Mouse (Mus musculus) CH12.LX (cell line): Measurements from ENCODE around the gene Dgka.

Source experiments
- BHLHE40 ChIP-seq: IDR thresholded peaks from 2 replicates; pipeline ENCODE4 v1.6.1; 2011; ENCODE audit warnings: mild to moderate bottlenecking, low read depth, low read length, improper control_type of control experiment
- E2F4 ChIP-seq: IDR thresholded peaks from 2 replicates; pipeline ENCODE4 v1.6.1; 2011; ENCODE audit warnings: low read depth, low read length, improper control_type of control experiment; ENCODE audit not compliant: insufficient replicate concordance
- ETS1 ChIP-seq: conservative IDR thresholded peaks from 2 replicates; pipeline ENCODE4 v1.6.1; 2012; ENCODE audit warnings: low read depth, mild to moderate bottlenecking, inconsistent platforms, low read length, improper control_type of control experiment, moderate library complexity
- HCFC1 ChIP-seq: IDR thresholded peaks from 2 replicates; pipeline ENCODE4 v1.6.1; 2012; ENCODE audit warnings: low read depth, mild to moderate bottlenecking, inconsistent platforms, low read length, improper control_type of control experiment
- KAT2A ChIP-seq: IDR thresholded peaks from 2 replicates; pipeline ENCODE4 v1.6.1; 2012; ENCODE audit warnings: low read length, improper control_type of control experiment, inconsistent platforms; ENCODE audit not compliant: insufficient replicate concordance
- MAZ ChIP-seq: IDR thresholded peaks from 2 replicates; pipeline ENCODE4 v1.6.1; 2012; ENCODE audit warnings: low read depth, mild to moderate bottlenecking, inconsistent platforms, low read length, improper control_type of control experiment, moderate library complexity
- MXI1 ChIP-seq: IDR thresholded peaks from 2 replicates; pipeline ENCODE4 v1.6.1; 2011; ENCODE audit warnings: mild to moderate bottlenecking, low read depth, low read length, improper control_type of control experiment
- POLR2A ChIP-seq: IDR thresholded peaks from 2 replicates; pipeline ENCODE4 v1.6.1; 2011; ENCODE audit warnings: low read depth, mild to moderate bottlenecking, improper control_type of control experiment, low read length
- ZC3H11A ChIP-seq: IDR thresholded peaks from 2 replicates; pipeline ENCODE4 v1.6.1; 2012; ENCODE audit warnings: low read depth, mild to moderate bottlenecking, inconsistent platforms, low read length, improper control_type of control experiment

GRCm38 (mm10) chr10:128715559-128716537 is 28.8 kb downstream of the Dgka start:
- TF ChIP-seq POLR2A (peak; percentile 80), HCFC1 (0 out of 2 replicates have a peak, but pooled peaks have one; percentile 26), ETS1 (no peak), E2F4 (no peak), MAZ (peak; percentile 60; the same call in 1 of the 2 replicates), MXI1 (0 out of 2 replicates have a peak, but pooled peaks have one; percentile 22), ZC3H11A (no peak), BHLHE40 (no peak), KAT2A (no peak)
